Mouse (Mus musculus) v-Abl transformed pro-B cells (cell line): ENCODE results near the gene Vwa3a.
"Not testable (repeated sequence)": the region's sequence is repeated elsewhere in the genome, so short reads cannot be mapped to it uniquely, and the experiment has no call there.

Source experiments
- in situ Hi-C, 2 experiments: fragments of 400-800 bp; cut with MboI; formaldehyde crosslinking; loops; one replicate each; pipeline ENCODE4 v1.15.1; 2025; ENCODE audit not compliant: unreplicated experiment in 2 of 2

Gene Vwa3a

DNA sequence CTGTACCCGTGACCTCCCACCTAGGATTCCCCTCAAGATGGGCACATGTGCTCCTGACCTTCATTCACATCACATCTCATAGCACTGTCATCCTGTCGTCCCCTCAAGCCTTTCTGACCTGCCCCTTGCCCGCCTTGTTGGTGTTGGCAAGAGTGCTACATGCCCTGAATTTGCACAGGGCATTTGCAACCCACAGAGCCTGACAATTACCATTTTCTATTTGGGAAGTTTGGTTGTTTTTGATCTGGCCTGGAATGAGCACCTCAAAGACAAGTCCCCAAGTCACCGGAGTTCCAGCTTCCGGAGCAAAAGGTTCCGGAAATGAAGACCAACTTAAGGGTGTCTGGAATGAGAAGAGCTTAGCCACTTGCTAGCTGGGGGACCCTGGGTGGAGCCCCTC, at the start of gene Vwa3a:
Vwa3a (plus strand) TSS at position 301 of the 400 bp plus-strand sequence.
- in situ Hi-C loops: no loop called here

GRCm38 (mm10) chr7:120690634-120691033, 48.5 kb upstream of the Vwa3a start:
- in situ Hi-C loops: loop anchor here in 1 of 2 experiments (25.0 kb wide), 1 partner anchor 997 kb away; no protein-coding TSS in a partner anchor

DNA sequence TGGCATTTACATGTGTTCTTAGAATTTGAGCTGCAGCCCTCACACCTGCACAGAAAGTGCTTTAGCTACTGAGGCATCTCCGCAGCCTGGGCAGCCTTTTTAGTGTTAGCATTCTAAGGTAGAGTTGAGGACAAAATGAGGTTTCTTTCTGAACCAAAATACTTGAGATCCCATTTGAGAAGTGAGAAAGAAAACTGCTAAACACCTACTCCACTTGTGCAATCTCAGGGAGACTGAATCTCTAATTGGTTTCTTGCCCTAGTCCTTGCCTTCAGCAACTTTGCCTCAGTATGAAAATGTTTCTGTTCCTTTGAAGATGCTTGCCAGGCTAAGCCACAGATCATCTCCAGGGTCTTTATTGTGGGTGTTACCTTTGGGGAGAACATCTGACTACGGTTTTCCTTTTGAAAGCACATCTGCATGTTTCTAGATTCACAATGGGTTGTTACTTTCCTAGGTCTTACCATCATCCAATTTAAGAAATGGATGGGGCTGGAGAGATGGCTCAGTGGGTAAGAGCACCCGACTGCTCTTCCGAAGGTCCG, 45.2 kb upstream of the Vwa3a start:
- in situ Hi-C loops: loop anchor here in 1 of 2 experiments (25.0 kb wide), 1 partner anchor 993 kb away; no protein-coding TSS in a partner anchor

- in situ Hi-C loops: loop anchor here in 1 of 2 experiments (25.0 kb wide), 1 partner anchor 992 kb away; no protein-coding TSS in a partner anchor
Observed at GRCm38 (mm10) chr7:120695196-120695595, 43.9 kb upstream of the Vwa3a start.

DNA sequence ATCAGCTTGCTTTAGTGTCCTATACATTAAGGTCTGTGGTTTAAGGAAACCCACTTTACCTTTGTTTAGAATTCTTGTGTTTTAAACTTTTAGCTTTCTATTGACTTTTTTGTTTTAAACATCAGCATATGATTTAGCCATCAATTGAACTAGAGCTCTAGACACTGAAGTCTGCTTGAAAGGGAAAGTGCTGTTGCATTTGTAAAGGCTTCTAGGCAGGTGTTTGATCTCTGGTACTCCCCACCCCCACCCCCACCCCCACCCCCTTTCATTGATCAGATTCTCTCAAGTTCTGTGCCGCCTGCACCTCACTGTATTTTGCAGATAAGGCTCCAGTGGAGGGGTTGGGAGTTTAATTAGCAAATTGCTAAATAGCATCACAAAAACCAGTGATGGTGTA, 43.5 kb upstream of the Vwa3a start:
- in situ Hi-C loops: loop anchor here in 1 of 2 experiments (25.0 kb wide), 1 partner anchor 992 kb away; no protein-coding TSS in a partner anchor

GRCm38 (mm10) chr7:120696331-120696730, 42.8 kb upstream of the Vwa3a start:
- in situ Hi-C loops: loop anchor here in 1 of 2 experiments (25.0 kb wide), 1 partner anchor 991 kb away; no protein-coding TSS in a partner anchor

GRCm38 (mm10) chr7:120699586-120699985, 39.5 kb upstream of the Vwa3a start:
- in situ Hi-C loops: loop anchor here in 1 of 2 experiments (25.0 kb wide), 1 partner anchor 988 kb away; no protein-coding TSS in a partner anchor

- in situ Hi-C loops: no loop called here
Observed at GRCm38 (mm10) chr7:120703888-120704287, 35.2 kb upstream of the Vwa3a start.

GRCm38 (mm10) chr7:120712071-120712470, 27.0 kb upstream of the Vwa3a start:
- in situ Hi-C loops: no loop called here

- in situ Hi-C loops: no loop called here
Observed at GRCm38 (mm10) chr7:120713225-120713624, 25.9 kb upstream of the Vwa3a start.

- in situ Hi-C loops: not testable (repeated sequence)
Observed at GRCm38 (mm10) chr7:120713951-120714350, 25.2 kb upstream of the Vwa3a start.

GRCm38 (mm10) chr7:120717261-120717660, 21.9 kb upstream of the Vwa3a start:
- in situ Hi-C loops: no loop called here

DNA sequence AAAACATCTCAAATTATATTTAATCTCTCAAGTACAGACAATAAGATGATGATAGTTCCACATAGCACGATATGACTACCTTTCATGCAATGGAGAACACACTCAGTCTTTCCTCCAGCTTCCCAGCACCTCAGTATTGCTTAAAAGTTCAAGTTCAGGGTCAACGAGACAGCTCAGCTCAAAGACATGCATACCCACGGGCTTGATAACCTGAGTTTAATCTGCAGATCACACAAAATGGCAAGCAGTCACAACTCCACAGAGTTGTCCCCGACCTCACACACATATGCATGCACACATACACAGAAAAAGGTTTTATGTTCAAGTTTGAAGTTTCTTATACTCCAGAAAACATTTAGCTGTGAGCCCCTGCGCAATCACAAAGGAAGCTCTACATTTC, 18.1 kb upstream of the Vwa3a start:
- in situ Hi-C loops: no loop called here

DNA sequence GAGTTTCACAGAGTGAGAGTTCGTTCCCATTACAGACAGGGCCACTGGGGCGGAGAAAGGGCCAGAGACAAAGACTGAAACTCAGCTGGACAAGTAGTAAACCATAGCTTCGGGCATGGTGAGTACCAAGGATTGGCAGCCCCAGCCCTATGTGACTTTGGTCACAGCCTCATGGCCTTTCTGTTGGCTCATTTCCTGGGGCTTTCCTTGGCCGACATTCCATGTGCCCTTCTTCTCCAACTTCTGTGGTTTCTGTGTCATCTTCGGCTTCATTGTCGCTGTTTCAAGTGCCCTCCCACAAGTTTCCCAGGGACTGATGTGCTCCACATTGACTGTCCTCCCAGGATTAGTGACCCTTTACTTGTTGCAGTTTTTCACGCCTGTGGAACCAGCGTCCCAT, 17.7 kb upstream of the Vwa3a start:
- in situ Hi-C loops: no loop called here

GRCm38 (mm10) chr7:120722063-120722462, 17.1 kb upstream of the Vwa3a start:
- in situ Hi-C loops: no loop called here

GRCm38 (mm10) chr7:120722839-120723278, 16.3 kb upstream of the Vwa3a start:
- in situ Hi-C loops: no loop called here

- in situ Hi-C loops: loop anchor here (5.0 kb wide), 1 partner anchor 55 kb away; the partner anchor contains the start of gene Pdzd9 (in 2 of the 2)
Observed at GRCm38 (mm10) chr7:120727581-120727980, 11.5 kb upstream of the Vwa3a start.

DNA sequence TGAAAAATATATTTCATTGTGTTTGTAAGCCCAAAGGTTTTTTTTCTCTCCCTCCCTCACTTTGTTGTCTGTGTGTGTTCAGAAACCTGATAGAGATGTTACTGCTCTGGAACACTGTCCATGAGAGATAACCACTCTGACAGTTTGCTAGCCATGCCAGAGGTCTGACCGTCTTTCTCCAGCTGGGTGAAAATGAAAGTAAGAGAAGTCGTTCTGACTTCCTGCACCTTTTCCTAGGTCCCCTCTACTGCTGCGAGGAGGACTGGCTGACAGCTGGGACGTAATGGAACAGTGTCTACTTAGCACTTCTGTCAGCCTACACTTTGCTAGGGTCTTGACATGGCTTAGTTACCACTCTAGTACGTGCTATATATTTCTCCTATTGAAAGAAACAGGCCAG, 9.5 kb upstream of the Vwa3a start:
- in situ Hi-C loops: loop anchor here (5.0 kb wide), 1 partner anchor 57 kb away; the partner anchor contains the start of gene Pdzd9 (in 2 of the 2)

- in situ Hi-C loops: no loop called here
Observed at GRCm38 (mm10) chr7:120732906-120733305, 6.2 kb upstream of the Vwa3a start.

DNA sequence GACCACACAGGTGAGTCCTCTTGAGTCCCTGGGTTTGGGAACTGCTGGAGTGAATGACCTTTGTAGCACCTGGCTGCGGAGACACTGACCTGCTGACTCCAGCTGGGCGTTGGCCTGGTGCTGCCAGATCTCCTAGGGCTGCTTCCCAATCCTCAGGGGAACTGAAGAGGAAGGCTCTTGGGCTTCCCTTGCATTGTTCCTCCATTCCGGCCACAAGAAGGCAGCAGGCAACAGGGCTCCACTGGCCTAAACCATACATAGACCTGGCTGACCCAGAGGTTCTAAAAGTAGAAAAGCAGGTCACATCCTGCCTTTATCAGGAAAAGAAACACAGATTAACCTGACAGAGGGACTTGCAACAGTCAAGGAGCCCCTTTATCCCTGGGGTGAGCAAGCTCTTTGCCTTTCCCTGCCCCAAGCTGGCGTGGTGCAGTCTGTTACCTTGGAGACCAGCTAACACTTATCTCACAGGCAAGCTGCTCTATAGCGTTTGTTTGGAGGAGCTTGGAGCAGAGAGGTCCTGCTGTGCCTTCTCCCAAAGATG, 512 bp downstream of the Vwa3a start:
- in situ Hi-C loops: no loop called here

DNA sequence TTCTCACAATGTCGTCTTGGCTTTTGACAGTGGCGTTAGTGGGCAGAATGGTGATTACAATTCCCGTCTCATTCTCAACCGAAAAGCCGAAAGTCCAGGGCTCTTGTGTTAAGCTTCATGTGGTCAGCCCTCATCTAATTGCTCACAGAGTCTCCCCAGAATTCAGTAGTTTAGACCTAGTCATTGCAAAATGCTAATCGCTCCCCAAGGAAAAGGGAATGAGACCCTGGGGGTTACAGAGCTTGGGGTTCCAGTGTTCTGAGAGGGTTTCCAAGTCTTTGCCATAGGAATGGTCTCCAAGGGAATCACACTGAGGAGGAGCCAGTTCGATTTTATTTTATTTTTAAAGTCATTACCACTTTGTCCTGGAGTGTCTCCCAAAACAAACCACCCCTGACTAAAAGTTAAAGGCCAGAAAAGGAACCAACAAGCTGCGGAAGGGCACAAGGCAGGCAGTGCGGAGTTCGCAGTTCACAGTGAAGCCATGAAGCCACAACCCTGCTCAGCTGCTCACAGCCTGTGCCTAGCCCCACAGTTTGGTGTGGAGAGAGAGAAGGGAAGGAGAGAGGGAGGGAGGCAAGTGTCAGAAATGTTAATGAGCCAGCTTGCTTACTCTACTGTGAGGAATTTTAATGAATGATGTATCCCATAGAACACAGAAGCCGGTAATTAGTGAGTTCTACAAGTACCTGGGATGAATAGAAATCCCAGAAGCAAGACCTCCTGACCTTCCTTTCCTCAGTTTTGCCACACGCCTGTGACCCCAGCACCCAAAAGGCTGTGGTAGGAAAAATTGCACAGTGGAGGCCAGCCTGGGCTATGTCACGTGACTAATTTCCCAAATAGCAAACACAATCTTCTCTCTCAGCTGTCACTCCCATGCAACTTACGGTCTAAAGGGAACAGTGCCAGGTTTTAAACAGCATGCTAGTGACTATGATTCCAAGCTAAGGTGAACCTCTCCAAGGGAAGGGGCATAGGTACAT, 4.5 kb downstream of the Vwa3a start:
- in situ Hi-C loops: no loop called here
